Mouse (Mus musculus) kidney, postnatal 14 days (tissue): Measurements from ENCODE around the gene Ust.

ENCODE experiments used
- DNase-seq: peaks from one replicate; pipeline ENCODE4 v3.0.0; 2022; ENCODE audit warnings: mixed read lengths

Gene Ust

DNA sequence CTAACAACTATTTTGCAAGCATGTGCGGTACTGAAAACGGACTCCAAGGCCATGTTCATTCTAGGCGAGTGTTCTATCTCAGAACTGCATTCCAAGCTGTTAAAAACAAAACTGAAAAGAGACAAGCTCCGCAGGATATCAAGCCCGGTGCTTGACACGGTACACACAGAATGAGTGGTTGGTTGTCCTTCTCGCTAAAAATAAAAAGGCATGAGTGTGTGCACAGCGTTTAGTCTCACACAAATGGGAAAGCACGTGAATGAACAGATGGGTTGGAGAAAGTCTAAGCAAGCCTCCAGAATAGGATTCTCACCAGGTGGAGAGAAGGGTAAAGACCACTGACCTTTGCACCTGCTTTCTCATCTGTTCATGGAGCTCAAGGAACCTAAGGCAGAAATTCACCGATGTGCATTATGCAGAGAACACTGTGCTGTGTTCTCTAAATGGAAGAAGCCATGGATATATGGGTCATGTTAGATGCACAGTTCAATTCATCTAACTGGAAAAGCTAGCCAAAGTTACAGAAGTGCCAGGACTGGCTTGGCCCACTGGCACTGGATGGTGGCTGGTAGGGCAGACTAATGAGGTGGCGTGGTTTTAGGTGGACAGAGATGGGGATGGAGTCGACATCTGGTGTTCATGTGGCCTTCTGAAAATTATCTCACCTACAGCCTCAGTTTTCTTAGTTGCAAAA is 90.8 kb downstream of the Ust start:
- no peak for DNase-seq

DNA sequence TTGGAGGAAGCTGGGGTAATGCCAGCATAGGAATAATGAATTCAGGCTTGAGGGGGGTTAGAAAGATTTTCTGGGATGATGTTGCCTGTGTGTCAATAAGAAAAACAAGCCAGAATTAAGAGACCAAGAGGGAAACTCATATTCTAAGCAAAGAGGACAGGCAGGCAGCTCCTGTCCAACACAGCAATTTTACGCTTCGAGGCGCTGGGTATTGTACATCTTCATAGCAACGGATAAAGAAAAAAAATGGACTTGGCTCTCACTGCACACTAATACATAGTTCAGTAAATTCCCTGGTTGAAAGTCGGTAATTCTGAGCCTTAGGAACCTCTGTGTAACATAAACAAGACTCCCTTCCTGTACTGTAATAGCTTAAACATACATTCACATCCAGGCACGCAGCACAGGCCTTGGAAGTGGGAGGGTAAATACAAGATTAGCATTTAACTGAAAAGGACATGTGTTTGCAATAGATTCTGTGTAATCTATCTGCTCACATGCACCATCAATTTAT is 99.1 kb downstream of the Ust start:
- no peak for DNase-seq

DNA sequence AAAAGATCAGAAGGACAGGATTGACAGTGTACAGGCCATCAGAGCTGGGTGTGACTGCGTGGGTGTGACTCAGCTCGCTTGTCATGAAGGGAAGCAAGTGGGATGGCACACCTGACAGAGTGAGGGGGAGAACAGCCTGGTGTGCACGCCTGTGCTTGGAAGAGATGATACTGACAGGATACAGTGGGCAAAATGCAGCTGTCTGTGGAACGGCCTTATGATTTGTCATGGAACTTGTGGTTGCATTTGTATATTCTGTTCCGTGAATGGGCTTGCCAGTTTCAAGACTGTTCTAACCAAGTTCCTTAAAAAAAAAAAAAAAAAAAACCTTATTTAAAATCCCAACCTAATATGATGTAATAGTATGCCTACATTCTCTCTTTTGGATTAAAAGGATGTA is 103.2 kb downstream of the Ust start:
- no peak for DNase-seq

DNA sequence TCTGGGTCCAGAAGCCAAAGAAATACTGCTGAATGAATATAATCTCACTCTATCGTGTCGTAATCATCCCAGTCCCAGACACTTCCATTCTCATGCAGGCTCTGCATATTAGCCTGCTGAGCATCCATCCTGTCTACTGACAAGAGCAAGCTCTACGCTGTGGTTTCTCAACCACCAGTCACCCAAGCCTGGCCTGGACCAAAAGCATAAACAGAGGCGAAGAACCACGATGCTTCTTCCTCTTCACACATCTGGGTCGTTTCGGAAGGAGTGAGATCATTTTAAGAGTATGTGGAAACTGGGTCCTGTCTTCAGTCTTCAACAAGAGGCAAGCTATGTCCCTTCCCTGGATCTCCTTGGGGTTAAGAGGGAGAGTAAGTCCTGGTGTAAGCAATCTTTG is 103.6 kb downstream of the Ust start:
- no peak for DNase-seq

DNA sequence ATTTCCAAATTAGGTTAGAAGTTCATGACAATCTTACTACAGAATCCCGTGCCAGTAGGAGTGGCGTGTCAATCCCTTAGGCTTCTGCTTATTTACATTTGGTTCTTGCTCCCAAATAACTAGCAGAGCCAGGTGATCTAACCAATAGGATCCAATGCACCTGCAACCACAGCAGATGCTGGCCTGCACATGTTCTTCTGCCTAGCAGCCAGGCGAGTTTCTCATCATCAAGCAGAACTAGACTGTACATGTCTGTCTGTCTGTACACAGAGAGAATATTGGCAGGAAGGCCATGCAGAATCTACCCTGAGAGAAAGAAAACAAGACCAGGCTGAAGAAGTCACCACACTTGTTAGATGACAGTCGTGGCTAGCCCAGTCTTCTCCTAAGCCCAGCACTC is 113.5 kb downstream of the Ust start:
- DNase-seq: no peak

DNA sequence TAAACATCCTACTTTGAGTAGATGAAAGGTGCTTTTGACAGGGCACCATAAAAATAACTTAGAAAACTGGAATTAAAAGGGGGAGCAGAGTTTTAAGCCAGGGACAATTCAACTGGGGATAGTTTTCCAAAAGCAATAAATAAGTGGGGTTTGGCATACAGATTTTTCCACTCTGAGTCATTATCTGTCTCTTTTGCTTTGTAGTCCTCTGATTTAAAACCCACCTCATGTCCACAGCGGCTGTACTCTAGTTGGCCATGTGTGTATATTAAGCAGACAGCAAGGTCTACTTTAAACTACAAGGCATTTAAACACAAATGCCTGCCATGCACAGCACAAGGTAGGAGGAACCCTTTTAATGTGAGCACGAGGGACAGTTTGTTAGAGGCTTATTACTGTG is 126.4 kb downstream of the Ust start:
- no peak for DNase-seq

DNA sequence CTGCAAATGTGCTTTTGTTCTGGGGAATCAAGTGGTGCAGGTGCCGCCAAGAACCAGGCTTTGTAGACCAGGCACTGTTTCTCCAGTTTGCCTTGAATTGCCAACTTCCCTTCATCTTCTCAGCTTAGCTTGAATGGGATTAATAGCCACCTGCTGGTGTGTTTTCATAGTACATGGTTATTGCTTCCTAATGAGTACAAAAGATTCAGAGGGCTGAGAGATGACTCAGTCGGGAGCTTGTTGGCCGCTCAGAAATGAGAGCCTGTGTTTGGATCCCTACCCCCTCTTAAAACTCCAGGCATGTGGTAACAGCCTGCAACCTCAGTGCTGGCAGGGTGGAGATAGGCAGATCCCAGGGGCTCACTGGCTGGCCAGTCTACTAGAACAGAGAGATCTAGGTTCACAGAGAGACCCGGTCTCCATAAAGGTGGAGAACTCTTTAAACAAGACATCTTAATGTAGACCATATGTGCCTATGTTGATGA is 127.3 kb downstream of the Ust start:
- no peak for DNase-seq

DNA sequence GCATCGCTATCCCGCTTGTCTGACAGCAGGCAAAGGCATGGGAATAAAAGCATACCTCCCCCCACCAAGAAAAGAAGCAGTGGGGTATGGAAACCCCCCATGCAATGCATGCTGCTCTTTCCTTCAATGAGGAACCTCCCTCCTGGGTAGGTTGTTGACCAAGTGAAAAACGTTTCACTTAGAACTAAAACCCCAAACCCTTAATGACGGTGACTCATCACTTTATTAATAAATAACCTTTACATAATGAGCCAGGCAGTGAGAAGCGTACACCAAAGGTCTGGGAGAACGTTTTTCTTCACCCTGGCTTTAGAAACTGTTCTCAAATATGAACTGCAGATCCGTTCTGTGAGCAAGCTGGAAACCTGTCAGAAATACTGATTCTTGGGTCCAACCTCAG is 130.4 kb downstream of the Ust start:
- no peak for DNase-seq

DNA sequence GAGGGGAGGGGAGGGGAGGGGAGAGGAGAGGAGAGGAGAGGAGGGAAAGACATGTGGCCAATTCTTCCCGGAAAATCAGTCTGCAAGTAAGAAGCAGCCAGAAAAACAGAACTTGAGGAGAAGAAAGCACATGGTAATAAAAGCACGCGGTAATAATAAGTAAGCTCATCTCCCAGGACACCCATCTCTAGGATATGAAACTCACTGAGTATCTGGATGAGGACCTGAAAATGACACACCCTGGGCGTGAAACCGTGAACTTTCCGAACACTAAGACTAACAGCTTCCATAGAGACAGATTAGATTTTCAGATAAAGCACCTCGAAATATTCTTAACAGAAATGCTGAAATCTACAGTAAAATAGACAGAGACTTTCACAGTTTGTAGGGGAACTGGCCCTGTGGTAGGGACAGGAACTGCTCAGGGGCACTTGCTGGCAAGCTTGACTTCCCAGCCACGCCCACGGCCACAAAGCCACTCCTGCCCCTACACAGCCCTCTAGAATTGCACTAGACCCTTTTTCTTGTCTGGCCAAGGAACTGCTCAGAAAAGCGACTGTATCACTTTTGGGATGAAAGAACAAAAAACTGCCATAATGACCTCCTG is 148.6 kb downstream of the Ust start:
- DNase-seq: no peak

DNA sequence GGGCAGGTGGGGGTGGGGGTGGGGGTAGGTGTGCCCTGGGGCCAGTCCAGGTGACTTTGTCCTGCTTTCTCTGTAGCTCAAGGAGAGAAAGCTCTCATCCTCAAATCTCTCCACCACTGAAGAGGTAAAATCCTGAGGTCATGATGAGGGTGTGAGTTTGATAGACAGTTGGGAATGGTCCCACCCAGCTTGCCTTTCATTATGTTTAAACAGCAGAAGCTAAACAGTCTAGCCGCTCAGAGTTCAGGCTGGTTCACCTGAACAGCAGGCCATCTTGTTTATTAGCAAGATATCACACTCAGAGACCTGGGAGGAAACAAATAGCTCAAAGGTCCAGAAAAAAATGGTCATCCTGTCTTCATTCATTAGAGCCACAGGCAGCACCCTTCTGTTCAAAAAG is 152.8 kb downstream of the Ust start:
- no peak for DNase-seq

DNA sequence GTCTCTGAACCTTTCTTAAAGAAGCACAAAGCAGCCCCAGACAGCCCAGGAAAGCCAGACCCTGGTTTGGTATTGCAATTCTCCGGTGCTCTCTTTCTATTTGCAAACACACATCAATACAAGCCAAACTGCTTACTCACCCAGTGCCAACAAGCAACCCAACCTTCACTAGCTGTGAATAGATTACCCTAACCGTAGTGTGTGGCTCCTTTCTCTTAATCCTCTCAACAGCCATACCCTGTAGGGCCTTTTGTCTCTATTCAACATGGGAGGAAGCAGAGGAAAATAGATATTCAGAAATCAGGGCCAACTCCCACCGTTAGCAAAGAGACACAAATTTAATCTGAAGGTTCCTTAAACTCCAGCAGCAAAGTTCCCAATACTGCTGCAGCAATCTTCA is 154.4 kb downstream of the Ust start:
- DNase-seq: no peak

DNA sequence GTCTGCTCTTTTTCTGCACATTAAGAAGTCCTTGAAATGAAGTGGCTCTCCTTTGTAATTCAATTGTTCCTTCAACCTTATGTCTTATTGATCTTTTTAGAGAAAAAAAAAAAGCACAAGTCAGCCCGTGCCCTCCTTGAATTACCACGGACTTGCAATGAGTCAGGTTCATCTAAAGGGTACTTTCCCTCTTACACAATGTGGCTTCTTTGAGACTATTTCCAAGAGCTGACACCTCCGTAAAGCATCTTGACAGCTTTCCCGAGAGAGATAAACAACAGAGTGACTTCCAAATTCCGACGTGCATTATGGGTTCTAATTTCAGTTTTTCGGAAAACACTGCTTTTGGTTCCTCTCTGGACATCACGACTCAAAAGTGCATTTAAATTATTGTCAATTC is 155.3 kb downstream of the Ust start:
- no peak for DNase-seq

DNA sequence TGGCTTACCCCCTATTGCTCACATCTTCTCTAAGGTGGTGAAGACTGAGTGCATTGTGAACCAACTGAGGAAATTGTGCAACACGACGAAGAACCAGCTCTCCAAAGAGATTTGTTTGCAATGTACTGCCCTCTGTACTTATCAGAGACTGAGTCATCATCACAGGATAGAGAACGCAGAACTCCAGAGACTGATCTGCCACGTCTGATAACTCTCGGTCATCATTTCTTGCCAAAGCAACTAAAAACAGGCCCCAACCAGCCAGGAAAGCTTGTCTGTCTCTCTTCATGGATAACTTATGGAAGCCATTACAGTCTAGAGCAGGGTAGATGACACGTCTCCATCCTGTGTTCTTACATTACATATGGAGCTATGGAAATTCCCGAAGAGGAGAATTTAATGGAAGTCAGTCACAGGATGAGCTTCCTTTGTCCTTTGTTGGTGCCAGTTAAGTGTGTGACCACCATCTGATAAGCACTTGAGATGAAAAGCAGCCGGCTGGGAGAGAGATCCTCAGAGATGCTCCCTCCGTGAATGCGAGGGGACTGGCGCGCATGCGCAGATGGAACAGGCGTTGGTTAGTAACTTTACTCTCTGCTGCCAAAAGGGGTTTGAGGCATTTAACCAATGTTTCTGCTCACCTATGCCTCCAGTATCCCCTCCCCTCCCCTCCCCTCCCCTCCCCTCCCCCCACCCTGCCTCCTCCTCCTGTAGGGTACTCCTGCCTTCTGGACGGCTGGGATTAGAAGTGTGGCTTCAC is 160.2 kb downstream of the Ust start:
- no peak for DNase-seq

DNA sequence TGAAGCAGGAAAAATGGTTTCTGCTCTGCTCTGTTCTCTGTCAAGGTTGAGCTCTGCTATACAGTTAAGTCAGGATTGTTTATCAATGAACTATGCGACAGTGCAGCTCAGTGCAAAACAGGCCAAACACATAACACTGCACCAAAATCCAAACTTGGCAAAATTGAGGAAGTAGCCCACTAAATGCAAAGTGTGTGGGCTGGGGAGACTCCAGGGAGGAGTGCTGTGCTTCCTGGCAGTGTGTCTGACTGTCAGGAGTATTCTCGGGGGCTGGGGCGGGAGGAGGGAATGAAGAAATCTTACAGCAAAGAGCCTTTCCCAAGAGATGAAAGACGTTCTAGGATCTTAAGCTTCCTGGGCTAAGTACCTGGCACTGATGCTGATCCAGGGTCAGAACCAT is 165.1 kb downstream of the Ust start:
- DNase-seq: no peak

DNA sequence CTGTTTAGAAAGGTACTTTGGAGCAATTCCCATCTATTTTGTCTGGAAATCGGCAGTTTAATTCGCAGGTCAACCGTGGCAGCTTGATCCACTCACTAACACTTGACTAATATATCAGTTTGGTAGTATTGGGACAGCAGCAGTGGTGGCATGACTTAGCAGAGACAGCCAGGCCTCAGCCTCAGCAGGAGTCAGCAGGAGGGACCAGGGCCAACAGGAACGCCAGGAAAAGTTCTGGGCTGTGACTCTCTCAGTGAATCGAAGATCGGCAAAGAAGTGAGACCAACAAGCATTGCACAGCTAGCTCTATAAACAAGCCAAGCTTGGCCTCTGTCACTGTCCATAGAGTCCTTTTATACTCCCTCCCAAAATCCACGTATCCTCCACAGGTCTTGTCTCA is 168.0 kb downstream of the Ust start:
- no peak for DNase-seq

DNA sequence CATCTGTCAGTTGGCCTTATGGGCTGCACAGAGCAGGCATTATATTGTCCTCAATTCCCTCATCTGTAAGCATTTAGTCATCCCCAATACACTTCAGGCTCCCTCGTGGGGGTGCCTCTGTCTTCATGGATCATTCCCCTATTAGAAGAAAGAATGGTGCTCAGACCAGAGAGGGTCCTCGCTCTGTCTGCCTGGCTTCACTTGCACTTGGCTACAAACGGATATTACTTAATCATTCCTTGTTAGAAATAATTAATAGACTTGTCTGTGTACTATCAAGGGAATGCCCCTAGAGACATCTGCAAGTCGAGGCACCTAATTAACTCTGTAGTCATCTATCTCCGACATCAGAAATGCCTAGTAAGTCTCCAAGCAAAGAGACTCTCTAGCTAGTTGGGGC is 171.1 kb downstream of the Ust start:
- no peak for DNase-seq

DNA sequence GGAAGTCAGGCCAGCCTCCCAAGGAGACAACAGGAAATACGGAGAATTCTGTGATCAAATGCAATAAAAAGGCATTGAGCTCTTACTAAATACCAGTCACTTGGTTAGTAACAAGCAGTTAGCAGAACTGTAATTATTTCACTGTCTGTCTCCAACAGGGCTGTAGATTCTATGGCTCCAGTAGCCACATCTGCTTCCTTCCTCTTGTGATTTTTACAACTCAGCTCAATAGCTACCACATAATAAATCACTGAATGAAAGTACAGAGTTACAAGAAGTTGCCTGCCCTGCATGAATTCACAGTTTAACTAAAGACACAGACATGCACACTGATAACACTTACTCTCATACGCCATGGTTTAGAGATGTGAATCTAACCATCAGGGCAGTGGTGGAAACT is 176.1 kb downstream of the Ust start:
- DNase-seq: no peak

DNA sequence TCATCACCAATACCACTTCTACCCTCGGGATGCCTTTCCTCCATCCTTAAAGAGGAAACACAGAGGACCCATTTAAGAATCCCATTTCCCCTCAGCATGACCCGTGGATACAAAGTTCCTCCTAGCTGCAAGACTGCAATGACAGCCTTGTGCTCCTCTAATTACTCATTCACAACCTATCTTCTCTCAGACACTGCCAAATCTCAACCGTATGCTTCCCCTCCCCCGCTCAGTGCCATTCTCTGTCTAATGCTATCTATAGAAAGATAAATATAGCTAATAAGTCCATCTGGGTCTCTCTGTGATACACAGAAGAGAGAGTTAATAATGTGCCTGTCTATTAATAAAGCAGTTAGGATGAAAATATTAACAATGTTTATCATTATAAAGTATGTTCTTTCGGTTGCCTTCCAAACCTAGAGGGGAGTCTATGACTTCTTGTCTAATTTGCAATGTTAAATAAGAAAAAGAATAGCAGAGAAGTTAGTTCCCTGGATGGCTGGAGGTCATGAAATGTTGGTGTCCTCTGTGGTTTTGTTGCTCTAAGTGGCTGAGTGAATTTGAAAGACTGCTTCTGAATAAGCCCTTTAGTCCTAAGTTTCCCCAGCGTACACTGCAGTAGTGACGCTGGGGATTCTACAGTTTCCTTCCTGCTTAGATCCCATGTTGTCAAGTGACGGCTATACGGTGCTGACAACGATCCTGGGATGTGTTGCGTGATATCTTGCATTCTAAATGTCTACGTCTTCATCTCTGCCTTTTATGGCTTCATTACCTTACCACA is 178.8 kb downstream of the Ust start:
- DNase-seq: no peak

DNA sequence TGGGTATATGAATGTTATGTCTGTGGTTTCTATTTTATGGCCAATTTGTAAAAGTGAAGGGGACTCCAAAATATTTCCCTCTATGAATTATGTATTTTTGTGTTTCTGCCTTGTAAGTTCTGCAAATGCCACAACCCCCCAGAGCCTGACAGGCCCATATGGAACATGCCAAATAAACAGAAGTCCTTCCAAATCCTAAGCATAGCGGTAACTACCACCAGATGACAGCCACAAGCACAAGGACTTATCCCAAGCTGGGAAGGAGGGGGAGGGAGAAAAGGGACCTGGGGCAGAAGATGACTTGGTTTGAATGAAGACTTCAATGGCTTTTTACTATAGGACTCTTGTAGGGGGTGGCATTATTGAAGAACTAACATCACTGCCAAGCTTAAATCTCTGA is 182.0 kb downstream of the Ust start:
- no peak for DNase-seq

DNA sequence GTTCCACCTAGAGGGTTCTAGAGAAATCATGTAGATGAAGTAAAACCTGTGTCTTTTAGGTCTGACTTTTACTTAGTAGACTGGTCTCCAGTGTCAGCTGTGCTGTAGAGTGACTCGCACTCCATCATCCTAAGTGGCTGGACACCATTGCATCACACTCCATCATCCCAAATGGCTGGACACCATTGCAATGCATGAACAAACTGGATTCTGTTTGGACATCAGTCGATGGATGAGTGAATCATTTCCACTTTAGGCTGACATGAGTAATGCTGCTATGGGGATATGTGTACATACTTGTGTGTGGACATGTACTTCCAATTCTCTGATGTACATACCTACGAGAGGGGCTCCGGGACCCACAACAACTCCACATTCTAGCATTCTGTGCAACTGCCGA is 187.7 kb downstream of the Ust start:
- DNase-seq: no peak

DNA sequence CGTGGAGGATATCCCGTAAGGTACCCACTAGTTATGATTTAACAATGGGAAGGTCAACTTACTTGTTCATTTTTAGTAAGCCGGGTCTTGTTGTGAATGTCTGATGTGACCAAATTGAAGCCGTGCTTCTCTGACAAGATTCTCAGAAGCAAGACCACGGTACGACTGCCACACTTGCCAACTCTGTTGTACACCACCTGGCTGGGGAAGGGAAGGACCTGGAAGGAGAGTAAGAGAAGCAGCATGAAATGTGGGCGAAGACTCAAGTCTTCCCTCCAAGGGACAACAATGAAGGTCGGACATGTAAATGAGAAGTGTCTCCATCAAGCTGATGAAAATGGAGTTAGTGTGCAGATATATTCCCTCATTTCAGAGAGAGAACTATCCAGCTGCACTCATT is 188.6 kb downstream of the Ust start:
- no peak for DNase-seq

DNA sequence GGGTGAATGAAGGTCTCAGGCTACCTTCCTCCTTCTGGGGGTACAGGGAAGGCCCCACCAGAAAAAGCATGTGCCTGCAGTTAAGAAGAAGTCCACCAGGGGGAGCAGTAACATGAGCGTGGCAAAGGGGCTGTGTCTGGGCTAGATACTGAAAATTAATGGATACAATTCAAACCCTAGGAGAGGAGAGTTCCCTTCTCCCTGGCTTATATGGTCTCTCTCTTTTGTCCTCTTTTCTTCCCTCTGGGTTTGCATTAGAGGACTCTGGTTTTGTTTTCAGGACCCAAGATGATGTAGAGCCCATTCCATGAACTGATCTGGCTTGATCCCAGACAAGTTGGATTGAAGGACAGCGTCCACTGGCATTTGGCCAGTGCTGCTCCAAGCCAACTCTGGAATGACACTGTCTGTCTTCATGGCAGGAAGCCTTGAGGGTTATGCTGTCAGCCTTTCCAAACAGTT is 195.3 kb downstream of the Ust start:
- DNase-seq: peak; percentile 45

DNA sequence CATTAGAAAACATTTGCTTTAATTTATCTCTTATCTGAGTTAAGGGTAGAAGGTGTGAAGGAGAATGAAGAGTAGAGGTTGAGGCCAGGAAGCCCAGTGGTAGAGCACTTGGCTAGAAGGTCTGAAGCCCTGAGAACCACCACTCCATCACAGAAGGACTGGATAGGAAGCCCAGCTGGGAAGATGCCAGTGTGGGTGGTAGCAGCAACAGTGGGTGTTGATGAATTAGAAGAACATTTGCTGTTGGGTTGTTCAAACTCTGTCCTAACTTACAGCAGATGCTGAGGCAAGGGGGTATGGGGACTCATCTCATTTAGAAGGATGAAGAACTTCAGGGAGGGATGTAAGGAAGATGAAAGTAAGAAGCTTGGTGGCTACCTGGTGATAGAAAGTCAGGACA is 197.9 kb downstream of the Ust start:
- no peak for DNase-seq
